Mouse (Mus musculus) urinary bladder, postnatal 14 days (tissue): ENCODE measurements around the gene Hsph1.

Experiments
- DNase-seq: peaks from one replicate; pipeline ENCODE4 v3.0.0; 2021; ENCODE audit warnings: low spot score

The Hsph1 gene

GRCm38 (mm10) chr5:149588814-149589534, 47.2 kb downstream of the Hsph1 start:
- no peak for DNase-seq

- no peak for DNase-seq
Observed at GRCm38 (mm10) chr5:149587327-149587895, 48.8 kb downstream of the Hsph1 start.

GRCm38 (mm10) chr5:149585910-149586309, 50.3 kb downstream of the Hsph1 start:
- no peak for DNase-seq

GRCm38 (mm10) chr5:149585231-149585630, 50.9 kb downstream of the Hsph1 start:
- DNase-seq = no peak

- DNase-seq = no peak
Observed at GRCm38 (mm10) chr5:149584154-149584655, 52.0 kb downstream of the Hsph1 start.

- no peak for DNase-seq
Observed at GRCm38 (mm10) chr5:149583507-149583906, 52.7 kb downstream of the Hsph1 start.

- no peak for DNase-seq
Observed at GRCm38 (mm10) chr5:149582642-149583262, 53.4 kb downstream of the Hsph1 start.

GRCm38 (mm10) chr5:149577449-149577848, 58.7 kb downstream of the Hsph1 start:
- no peak for DNase-seq

GRCm38 (mm10) chr5:149576977-149577376, 59.2 kb downstream of the Hsph1 start:
- DNase-seq = no peak

GRCm38 (mm10) chr5:149568993-149569392, 67.2 kb downstream of the Hsph1 start:
- no peak for DNase-seq

GRCm38 (mm10) chr5:149566957-149567356, 69.2 kb downstream of the Hsph1 start:
- DNase-seq = peak; percentile 42

- no peak for DNase-seq
Observed at GRCm38 (mm10) chr5:149566026-149566425, 70.2 kb downstream of the Hsph1 start.
